25 mouse cellular contexts compared by ENCODE assay signal in genomic region chr15:98482701-98483100, GRCm38 (mm10). TPM values are rescaled to one million over a fixed set of nuclear protein-coding genes. Genes with fewer than 3 reads are reported as not detected.
A peak's percentile ranks its signal among the peaks of the same experiment; 100 is the strongest.
DNase-seq lines count a peak whose midpoint lies in the region; ATAC-seq lines count a peak whose summit lies in the region.
"Had no signal": no experiment of that assay in that cellular context is flagged by ENCODE, and none has a peak within 500 bp of the region (broad histone marks: within the 10 kb centered on the region; RNA-seq: fewer than 3 reads in every experiment).

Gene Lalba (minus strand): TSS chr15:98482721.

- H3K4me1 ChIP-seq in heart, embryonic 11.5 days (ENCODE audit: control insufficient read depth, insufficient read depth, low read length), result no peaks in the 10 kb centered on the region
- peaks cover 10% of the 10 kb centered on the region; the same call in 1 of the 2 replicates for H3K4me1 ChIP-seq in kidney, embryonic 15.5 days
- H3K4me1 ChIP-seq: heart, embryonic 13.5 days; limb, embryonic 15.5 days had no signal

- no peaks in the 10 kb centered on the region for H3K9me3 ChIP-seq in heart, embryonic 11.5 days (replicated peaks; ENCODE audit: control insufficient read depth, low read length)
- H3K9me3 ChIP-seq in kidney, embryonic 15.5 days (replicated peaks), result no peaks in the 10 kb centered on the region
- H3K9me3 ChIP-seq: embryonic facial prominence, embryonic 10.5 days; heart, embryonic 13.5 days; limb, embryonic 15.5 days had no signal

- H3K27me3 ChIP-seq in heart, embryonic 11.5 days (ENCODE audit: control insufficient read depth, insufficient read depth, low read length), result no peaks in the 10 kb centered on the region
- H3K27me3 ChIP-seq in kidney, embryonic 15.5 days, result no peaks in the 10 kb centered on the region
- H3K27me3 ChIP-seq: CH12.LX; heart, embryonic 13.5 days; limb, embryonic 15.5 days had no signal

- WGBS in heart, embryonic 11.5 days (ENCODE audit: insufficient replicate concordance), result 61% methylated on average over 3 of the region's 3 CpGs
- 70% methylated on average over 3 of the region's 3 CpGs for WGBS in kidney, embryonic 15.5 days

- H3K4me2 ChIP-seq in heart, embryonic 11.5 days, result no peak within 1 kb of the TSS
- no peak within 1 kb of the TSS for H3K4me2 ChIP-seq in kidney, embryonic 15.5 days
- H3K4me2 ChIP-seq: heart, embryonic 13.5 days; limb, embryonic 15.5 days had no signal

- no peaks in the 10 kb centered on the region for H3K36me3 ChIP-seq in heart, embryonic 11.5 days (ENCODE audit: control insufficient read depth, insufficient read depth, low read length)
- H3K36me3 ChIP-seq in kidney, embryonic 15.5 days, result no peaks in the 10 kb centered on the region
- H3K36me3 ChIP-seq: embryonic facial prominence, embryonic 10.5 days; heart, embryonic 13.5 days; limb, embryonic 15.5 days had no signal

- no peak within 1 kb of the TSS for H3K9ac ChIP-seq in heart, embryonic 11.5 days (ENCODE audit: low read depth, low read length)
- no peak within 1 kb of the TSS for H3K9ac ChIP-seq in kidney, embryonic 15.5 days
- H3K9ac ChIP-seq: heart, embryonic 13.5 days; limb, embryonic 15.5 days had no signal

- peak; percentile 24 to 45 for DNase-seq in heart, adult 18-20 months
- peak; percentile 36 for DNase-seq in kidney, postnatal 14 days
- peak; percentile 67 for DNase-seq in lung, postnatal 10 days
- no peak for DNase-seq in lung, adult 18-20 months
- DNase-seq in left cerebral cortex, adult 9 months (ENCODE audit: low spot score in 2 of 2), result no peak
- DNase-seq: cerebellum, adult 8-10 months; kidney, adult 9 months; right cerebral cortex, postnatal 25 days had no signal

- ATAC-seq in heart, embryonic 11.5 days (replicated peaks; ENCODE audit: insufficient number of reproducible peaks, low FRiP score, low TSS enrichment), result no peak
- ATAC-seq in kidney, embryonic 15.5 days (replicated peaks; ENCODE audit: low FRiP score), result no peak

- H3K4me3 ChIP-seq in heart, embryonic 11.5 days (ENCODE audit: low read depth, low read length), result no peak within 1 kb of the TSS
- H3K4me3 ChIP-seq in kidney, embryonic 15.5 days (replicated peaks), result no peak within 1 kb of the TSS
- H3K4me3 ChIP-seq: embryonic facial prominence, embryonic 10.5 days; heart, embryonic 13.5 days; limb, embryonic 15.5 days had no signal

- H3K27ac ChIP-seq in heart, embryonic 11.5 days (ENCODE audit: low read depth, low read length), result no peak within 1 kb of the TSS
- no peak within 1 kb of the TSS for H3K27ac ChIP-seq in kidney, embryonic 15.5 days
- H3K27ac ChIP-seq: embryonic facial prominence, embryonic 10.5 days; heart, embryonic 13.5 days; limb, embryonic 15.5 days had no signal

RNA-seq across cellular contexts. Expression of gene Lalba, which starts in this region (rescaled TPM):
- under 1 TPM in 1 of 2 experiments, not detected in 1; 0.39 TPM for total RNA-seq in heart, adult 18-20 months (2021)
- not detected in 2 replicates for polyA plus RNA-seq in heart, embryonic 11.5 days (2014; fragmentation: Nextera tagmentation; extraction: Ambion mirVana)
- polyA plus RNA-seq in kidney, embryonic 15.5 days (2015; fragmentation: Nextera tagmentation; extraction: Ambion mirVana), result 0.22 TPM in 1 of 2 replicates, not detected in the other
- total RNA-seq: adrenal gland, postnatal 4 days; CH12.LX; gastrocnemius, adult 8-10 months; layer of hippocampus, adult 18-20 months; layer of hippocampus, postnatal 25 days; left cerebral cortex, postnatal 14 days; MEL; midbrain, postnatal 0 days; neutrophil, adult 5-6 weeks had no signal
- polyA plus RNA-seq: heart, embryonic 13.5 days; hindbrain, embryonic 11.5 days; liver, embryonic 16.5 days; midbrain, postnatal 0 days; urinary bladder, adult 2 months had no signal

Comparison
In these comparisons a context has a peak if more than half of its experiments do, and no peak if none do; other contexts are left out.
1. DNase-seq: peak in kidney, postnatal 14 days (single experiment) and lung, postnatal 10 days (single experiment); none in lung, adult 18-20 months (0 of 2) and left cerebral cortex, adult 9 months (0 of 2).
2. Peak in DNase-seq in heart, adult 18-20 months; RNA of the gene not detected or under 1 TPM.